Mouse (Mus musculus): ENCODE data around the gene Capn7.

The Capn7 gene

GRCm38 (mm10) chr14:31336369-31337155, at the start of gene Capn7:
Gene Capn7 (plus strand): TSS chr14:31336638.
- CTCF ChIA-PET = interaction anchor here (0.7 kb wide), 1 partner anchor 49 kb away, joined by 3 read pairs; no protein-coding TSS in a partner anchor

- CTCF ChIA-PET = no interaction called here
Observed at GRCm38 (mm10) chr14:31313192-31313591, 23.2 kb upstream of the Capn7 start.

- CTCF ChIA-PET = no interaction called here
Observed at GRCm38 (mm10) chr14:31316613-31317012, 19.8 kb upstream of the Capn7 start.

GRCm38 (mm10) chr14:31317754-31318153, 18.7 kb upstream of the Capn7 start:
- CTCF ChIA-PET = no interaction called here

GRCm38 (mm10) chr14:31319546-31319945, 16.9 kb upstream of the Capn7 start:
- CTCF ChIA-PET = interaction anchor here (0.6 to 1.0 kb wide), 2 partner anchors 9 to 10 kb away, joined by 3 to 18 read pairs; no protein-coding TSS in a partner anchor

- CTCF ChIA-PET = no interaction called here
Observed at GRCm38 (mm10) chr14:31321181-31321580, 15.3 kb upstream of the Capn7 start.

GRCm38 (mm10) chr14:31322191-31322590, 14.2 kb upstream of the Capn7 start:
- CTCF ChIA-PET = interaction anchor here (0.7 kb wide), 1 partner anchor 10 kb away, joined by 3 read pairs; no protein-coding TSS in a partner anchor

- CTCF ChIA-PET = interaction anchor here (1.5 kb wide), 1 partner anchor 11 kb away, joined by 4 read pairs; no protein-coding TSS in a partner anchor
Observed at GRCm38 (mm10) chr14:31323189-31323588, 13.2 kb upstream of the Capn7 start.

- CTCF ChIA-PET = interaction anchor here (0.6 to 1.5 kb wide), 2 partner anchors 10 to 149 kb away, joined by 4 to 18 read pairs; no protein-coding TSS in a partner anchor
Observed at GRCm38 (mm10) chr14:31323849-31324792, 12.3 kb upstream of the Capn7 start, which contains the start of gene Dnah1. Gene Dnah1 (minus strand): TSS chr14:31323896.

- CTCF ChIA-PET = interaction anchor here (0.6 to 0.9 kb wide), 2 partner anchors 77 to 110 kb away, joined by 4 to 6 read pairs; no protein-coding TSS in a partner anchor
Observed at GRCm38 (mm10) chr14:31324851-31325250, 11.6 kb upstream of the Capn7 start.

- CTCF ChIA-PET = interaction anchor here (0.6 to 0.9 kb wide), 2 partner anchors 78 to 110 kb away, joined by 4 to 6 read pairs; no protein-coding TSS in a partner anchor
Observed at GRCm38 (mm10) chr14:31325551-31325950, 10.9 kb upstream of the Capn7 start.

- CTCF ChIA-PET = no interaction called here
Observed at GRCm38 (mm10) chr14:31326770-31327169, 9.7 kb upstream of the Capn7 start.

GRCm38 (mm10) chr14:31327196-31327595, 9.2 kb upstream of the Capn7 start:
- CTCF ChIA-PET = no interaction called here

GRCm38 (mm10) chr14:31327681-31328080, 8.8 kb upstream of the Capn7 start:
- CTCF ChIA-PET = interaction anchor here (0.7 to 0.9 kb wide), 3 partner anchors 8 to 77 kb away, joined by 5 to 18 read pairs (median 8); partner anchors contain the start of genes Bap1 and Phf7

GRCm38 (mm10) chr14:31329741-31330140, 6.7 kb upstream of the Capn7 start:
- CTCF ChIA-PET = interaction anchor here (0.6 kb wide), 1 partner anchor 10 kb away, joined by 3 read pairs; no protein-coding TSS in a partner anchor

- CTCF ChIA-PET = no interaction called here
Observed at GRCm38 (mm10) chr14:31330957-31331356, 5.5 kb upstream of the Capn7 start.

GRCm38 (mm10) chr14:31335765-31336164, 673 bp upstream of the Capn7 start:
- CTCF ChIA-PET = interaction anchor here (0.7 kb wide), 1 partner anchor 80 kb away, joined by 3 read pairs; no protein-coding TSS in a partner anchor

GRCm38 (mm10) chr14:31337406-31337805, 968 bp downstream of the Capn7 start:
- CTCF ChIA-PET = interaction anchor here (0.6 kb wide), 1 partner anchor 144 kb away, joined by 3 read pairs; no protein-coding TSS in a partner anchor

- CTCF ChIA-PET = interaction anchor here (0.6 kb wide), 1 partner anchor 144 kb away, joined by 3 read pairs; no protein-coding TSS in a partner anchor
Observed at GRCm38 (mm10) chr14:31337947-31338346, 1.5 kb downstream of the Capn7 start.

- CTCF ChIA-PET = interaction anchor here (0.5 kb wide), 1 partner anchor 128 kb away, joined by 4 read pairs; no protein-coding TSS in a partner anchor
Observed at GRCm38 (mm10) chr14:31343241-31343640, 6.8 kb downstream of the Capn7 start.

GRCm38 (mm10) chr14:31345367-31345766, 8.9 kb downstream of the Capn7 start:
- CTCF ChIA-PET = no interaction called here
